Mouse (Mus musculus): Measurements from ENCODE around the gene Adgrg1.

The Adgrg1 gene

GRCm38 (mm10) chr8:94974467-94975165, at the start of gene Adgrg1:
Adgrg1 (plus strand) TSS chr8:94974751.
- no peak for DNase-seq (ENCODE audit: extremely low read depth, low read depth, low spot score)

GRCm38 (mm10) chr8:94928227-94928626, 46.3 kb upstream of the Adgrg1 start:
- DNase-seq (ENCODE audit: extremely low read depth, low read depth, low spot score) = no peak

GRCm38 (mm10) chr8:94933918-94934317, 40.6 kb upstream of the Adgrg1 start:
- DNase-seq (ENCODE audit: extremely low read depth, low read depth, low spot score) = no peak

- no peak for DNase-seq (ENCODE audit: extremely low read depth, low read depth, low spot score)
Observed at GRCm38 (mm10) chr8:94935172-94935571, 39.4 kb upstream of the Adgrg1 start.

- no peak for DNase-seq (ENCODE audit: extremely low read depth, low read depth, low spot score)
Observed at GRCm38 (mm10) chr8:94942566-94942965, 32.0 kb upstream of the Adgrg1 start.

GRCm38 (mm10) chr8:94945185-94945584, 29.4 kb upstream of the Adgrg1 start:
- DNase-seq (ENCODE audit: extremely low read depth, low read depth, low spot score) = no peak

- no peak for DNase-seq (ENCODE audit: extremely low read depth, low read depth, low spot score)
Observed at GRCm38 (mm10) chr8:94948421-94948820, 26.1 kb upstream of the Adgrg1 start.

GRCm38 (mm10) chr8:94949010-94949409, 25.5 kb upstream of the Adgrg1 start:
- DNase-seq (ENCODE audit: extremely low read depth, low read depth, low spot score) = no peak

- DNase-seq (ENCODE audit: extremely low read depth, low read depth, low spot score) = no peak
Observed at GRCm38 (mm10) chr8:94950046-94950445, 24.5 kb upstream of the Adgrg1 start.

- DNase-seq (ENCODE audit: extremely low read depth, low read depth, low spot score) = no peak
Observed at GRCm38 (mm10) chr8:94950458-94950857, 24.1 kb upstream of the Adgrg1 start.

- DNase-seq (ENCODE audit: extremely low read depth, low read depth, low spot score) = no peak
Observed at GRCm38 (mm10) chr8:94952086-94952485, 22.5 kb upstream of the Adgrg1 start.

- no peak for DNase-seq (ENCODE audit: extremely low read depth, low read depth, low spot score)
Observed at GRCm38 (mm10) chr8:94953624-94954367, 20.8 kb upstream of the Adgrg1 start.

- no peak for DNase-seq (ENCODE audit: extremely low read depth, low read depth, low spot score)
Observed at GRCm38 (mm10) chr8:94954368-94954737, 20.2 kb upstream of the Adgrg1 start.

GRCm38 (mm10) chr8:94954921-94955758, 19.4 kb upstream of the Adgrg1 start:
- no peak for DNase-seq (ENCODE audit: extremely low read depth, low read depth, low spot score)

- DNase-seq (ENCODE audit: extremely low read depth, low read depth, low spot score) = no peak
Observed at GRCm38 (mm10) chr8:94956078-94956574, 18.4 kb upstream of the Adgrg1 start.

GRCm38 (mm10) chr8:94962201-94962600, 12.3 kb upstream of the Adgrg1 start:
- no peak for DNase-seq (ENCODE audit: extremely low read depth, low read depth, low spot score)

GRCm38 (mm10) chr8:94964828-94965227, 9.7 kb upstream of the Adgrg1 start:
- no peak for DNase-seq (ENCODE audit: extremely low read depth, low read depth, low spot score)

- no peak for DNase-seq (ENCODE audit: extremely low read depth, low read depth, low spot score)
Observed at GRCm38 (mm10) chr8:94966578-94966977, 8.0 kb upstream of the Adgrg1 start.

- DNase-seq (ENCODE audit: extremely low read depth, low read depth, low spot score) = no peak
Observed at GRCm38 (mm10) chr8:94967071-94967470, 7.5 kb upstream of the Adgrg1 start.

- no peak for DNase-seq (ENCODE audit: extremely low read depth, low read depth, low spot score)
Observed at GRCm38 (mm10) chr8:94967554-94967953, 7.0 kb upstream of the Adgrg1 start.

- no peak for DNase-seq (ENCODE audit: extremely low read depth, low read depth, low spot score)
Observed at GRCm38 (mm10) chr8:94973270-94973669, 1.3 kb upstream of the Adgrg1 start.
